ENCODE assay signal across 22 mouse cellular contexts in genomic region chr3:144546490-144546889, GRCm38 (mm10). TPM values are rescaled to one million over a fixed set of nuclear protein-coding genes. Genes with fewer than 3 reads are reported as not detected.
DNase-seq lines count a peak whose midpoint lies in the region; ATAC-seq and TF ChIP-seq lines count a peak whose summit lies in the region.
"Had no signal": no experiment of that assay in that cellular context is flagged by ENCODE, and none has a peak within 500 bp of the region (broad histone marks: within the 10 kb centered on the region; RNA-seq: fewer than 3 reads in every experiment).

No protein-coding gene starts in this region.

- H3K27ac ChIP-seq in neural tube, embryonic 13.5 days (replicated peaks) = 0 out of 2 replicates have a peak overlapping the region, but pooled peaks have one; percentile 52
- H3K27ac ChIP-seq in neural tube, embryonic 15.5 days (replicated peaks) = no peak overlapping the region
- H3K27ac ChIP-seq in forebrain, embryonic 14.5 days (ENCODE audit: low read depth, low read length) = peak overlapping the region; percentile 75; the same call in 1 of the 2 replicates
- H3K27ac ChIP-seq in liver, postnatal 0 days (ENCODE audit: low read depth) = no peak overlapping the region
- H3K27ac ChIP-seq in heart, embryonic 12.5 days (ENCODE audit: poor library complexity, severe bottlenecking) = no peak overlapping the region
- H3K27ac ChIP-seq: embryonic facial prominence, embryonic 15.5 days; heart, embryonic 15.5 days; hindbrain, embryonic 12.5 days; kidney, postnatal 0 days; liver, embryonic 13.5 days; neural tube, embryonic 12.5 days had no signal

- no peak overlapping the region for H3K4me3 ChIP-seq in neural tube, embryonic 13.5 days
- no peak overlapping the region for H3K4me3 ChIP-seq in neural tube, embryonic 15.5 days (replicated peaks)
- no peak overlapping the region for H3K4me3 ChIP-seq in forebrain, embryonic 14.5 days (ENCODE audit: low read depth, low read length)
- no peak overlapping the region for H3K4me3 ChIP-seq in liver, postnatal 0 days (ENCODE audit: low read depth, low read length)
- no peak overlapping the region for H3K4me3 ChIP-seq in heart, embryonic 12.5 days
- H3K4me3 ChIP-seq: embryonic facial prominence, embryonic 15.5 days; heart, embryonic 15.5 days; hindbrain, embryonic 12.5 days; liver, embryonic 13.5 days; neural tube, embryonic 12.5 days had no signal

- no peak for TF ChIP-seq EP300 in liver, postnatal 0 days (IDR thresholded peaks at IDR 0.05; ENCODE audit: low read depth)

- no peak for DNase-seq in frontal cortex, postnatal 14 days (ENCODE audit: low spot score in 2 of 2)
- peak; percentile 59 for DNase-seq in forebrain, embryonic 14.5 days (ENCODE audit: low spot score)
- DNase-seq in liver, postnatal 0 days = no peak
- DNase-seq: adrenal gland, postnatal 10 days; cerebellum, adult 2 months; embryo, embryonic 11 days; kidney, adult 11 months; liver, embryonic 13.5 days; right cerebral cortex, postnatal 14 days; thymus, postnatal 4 days had no signal

- 38% methylated on average over 4 of the region's 4 CpGs for WGBS in neural tube, embryonic 13.5 days
- 33% methylated on average over 4 of the region's 4 CpGs for WGBS in neural tube, embryonic 15.5 days
- 12% methylated on average over 4 of the region's 4 CpGs for WGBS in forebrain, embryonic 14.5 days
- WGBS in liver, postnatal 0 days (ENCODE audit: insufficient replicate concordance) = 21% methylated on average over 4 of the region's 4 CpGs
- 51% methylated on average over 4 of the region's 4 CpGs for WGBS in heart, embryonic 12.5 days

- TF ChIP-seq CTCF in liver, postnatal 0 days (IDR thresholded peaks at IDR 0.05; ENCODE audit: low read depth) = no peak

- no peaks in the 10 kb centered on the region for H3K27me3 ChIP-seq in neural tube, embryonic 13.5 days
- H3K27me3 ChIP-seq in neural tube, embryonic 15.5 days (replicated peaks) = no peaks in the 10 kb centered on the region
- no peaks in the 10 kb centered on the region for H3K27me3 ChIP-seq in forebrain, embryonic 14.5 days (replicated peaks; ENCODE audit: control insufficient read depth, insufficient read depth, low read length)
- H3K27me3 ChIP-seq in liver, postnatal 0 days (ENCODE audit: insufficient read depth, low read length) = no peaks in the 10 kb centered on the region
- no peaks in the 10 kb centered on the region for H3K27me3 ChIP-seq in heart, embryonic 12.5 days (replicated peaks)
- H3K27me3 ChIP-seq: CH12.LX; embryonic facial prominence, embryonic 15.5 days; heart, embryonic 15.5 days; hindbrain, embryonic 12.5 days; liver, embryonic 13.5 days; neural tube, embryonic 12.5 days had no signal

- H3K9me3 ChIP-seq in neural tube, embryonic 13.5 days = no peaks in the 10 kb centered on the region
- no peaks in the 10 kb centered on the region for H3K9me3 ChIP-seq in neural tube, embryonic 15.5 days (replicated peaks)
- no peaks in the 10 kb centered on the region for H3K9me3 ChIP-seq in forebrain, embryonic 14.5 days (replicated peaks; ENCODE audit: control insufficient read depth, low read length)
- no peaks in the 10 kb centered on the region for H3K9me3 ChIP-seq in liver, postnatal 0 days (ENCODE audit: low read length)
- H3K9me3 ChIP-seq in heart, embryonic 12.5 days (replicated peaks) = no peaks in the 10 kb centered on the region
- H3K9me3 ChIP-seq: embryonic facial prominence, embryonic 15.5 days; heart, embryonic 15.5 days; hindbrain, embryonic 12.5 days; liver, embryonic 13.5 days; neural tube, embryonic 12.5 days had no signal

- H3K9ac ChIP-seq in neural tube, embryonic 13.5 days = no peak overlapping the region
- no peak overlapping the region for H3K9ac ChIP-seq in neural tube, embryonic 15.5 days (replicated peaks)
- H3K9ac ChIP-seq in forebrain, embryonic 14.5 days (ENCODE audit: low read length) = no peak overlapping the region
- no peak overlapping the region for H3K9ac ChIP-seq in liver, postnatal 0 days (replicated peaks)
- H3K9ac ChIP-seq in heart, embryonic 12.5 days = no peak overlapping the region
- H3K9ac ChIP-seq: embryonic facial prominence, embryonic 15.5 days; heart, embryonic 15.5 days; hindbrain, embryonic 12.5 days; liver, embryonic 13.5 days; neural tube, embryonic 12.5 days had no signal

- ATAC-seq in frontal cortex, adult (ENCODE audit: low TSS enrichment) = peak; percentile 38; the same call in 1 of the 2 replicates
- ATAC-seq in neural tube, embryonic 13.5 days (ENCODE audit: low read depth) = no peak
- ATAC-seq in neural tube, embryonic 15.5 days (ENCODE audit: low FRiP score) = no peak
- ATAC-seq in forebrain, embryonic 14.5 days = peak; percentile 52
- ATAC-seq in megakaryocyte-erythroid progenitor cell, adult 5-6 weeks (replicated peaks; ENCODE audit: low FRiP score, low TSS enrichment, poor library complexity, severe bottlenecking) = peak; percentile 67
- no peak for ATAC-seq in liver, postnatal 0 days
- ATAC-seq in heart, embryonic 12.5 days (ENCODE audit: insufficient number of reproducible peaks, low FRiP score) = no peak
- ATAC-seq: lung, postnatal 0 days had no signal

- H3K4me1 ChIP-seq in neural tube, embryonic 13.5 days (replicated peaks) = peaks cover 29% of the 10 kb centered on the region
- H3K4me1 ChIP-seq in neural tube, embryonic 15.5 days = peaks cover 29% of the 10 kb centered on the region
- H3K4me1 ChIP-seq in forebrain, embryonic 14.5 days (ENCODE audit: control insufficient read depth, insufficient read depth, low read length) = peaks cover 28% of the 10 kb centered on the region
- H3K4me1 ChIP-seq in liver, postnatal 0 days (ENCODE audit: insufficient read depth) = no peaks in the 10 kb centered on the region
- H3K4me1 ChIP-seq in heart, embryonic 12.5 days (replicated peaks) = peaks cover 26% of the 10 kb centered on the region

- H3K36me3 ChIP-seq in neural tube, embryonic 13.5 days = no peaks in the 10 kb centered on the region
- H3K36me3 ChIP-seq in neural tube, embryonic 15.5 days = no peaks in the 10 kb centered on the region
- no peaks in the 10 kb centered on the region for H3K36me3 ChIP-seq in forebrain, embryonic 14.5 days (ENCODE audit: control insufficient read depth, insufficient read depth, low read length)
- no peaks in the 10 kb centered on the region for H3K36me3 ChIP-seq in liver, postnatal 0 days (replicated peaks; ENCODE audit: insufficient read depth, low read length)
- no peaks in the 10 kb centered on the region for H3K36me3 ChIP-seq in heart, embryonic 12.5 days
- H3K36me3 ChIP-seq: embryonic facial prominence, embryonic 15.5 days; heart, embryonic 15.5 days; hindbrain, embryonic 12.5 days; liver, embryonic 13.5 days; neural tube, embryonic 12.5 days had no signal

- no peak overlapping the region for H3K4me2 ChIP-seq in neural tube, embryonic 13.5 days
- H3K4me2 ChIP-seq in neural tube, embryonic 15.5 days = no peak overlapping the region
- H3K4me2 ChIP-seq in forebrain, embryonic 14.5 days (ENCODE audit: low read length) = peak overlapping the region; percentile 24; the same call in 1 of the 2 replicates
- no peak overlapping the region for H3K4me2 ChIP-seq in liver, postnatal 0 days (ENCODE audit: low read depth, low read length)
- no peak overlapping the region for H3K4me2 ChIP-seq in heart, embryonic 12.5 days
- H3K4me2 ChIP-seq: embryonic facial prominence, embryonic 15.5 days; heart, embryonic 15.5 days; hindbrain, embryonic 12.5 days; liver, embryonic 13.5 days; neural tube, embryonic 12.5 days had no signal

RNA-seq across cellular contexts. Expression of gene Hs2st1, which starts 23.5 kb away (rescaled TPM):
- 15.6 and 17.9 TPM in 2 replicates for polyA plus RNA-seq in neural tube, embryonic 13.5 days (2015; fragmentation: Nextera tagmentation; extraction: Ambion mirVana)
- 13.6 and 14.4 TPM in 2 replicates for polyA plus RNA-seq in neural tube, embryonic 15.5 days (2015; fragmentation: Nextera tagmentation; extraction: Ambion mirVana)
- 18.3 and 18.6 TPM in 2 replicates for polyA plus RNA-seq in forebrain, embryonic 14.5 days (2014; fragmentation: Nextera tagmentation; extraction: Ambion mirVana)
- total RNA-seq in megakaryocyte-erythroid progenitor cell, adult 5-6 weeks (2014; fragmentation: Nextera tagmentation) = 11.6 and 14.2 TPM in 2 replicates
- 9.9 and 11.4 TPM in 2 replicates for total RNA-seq in megakaryocyte-erythroid progenitor cell, adult 5-6 weeks (2017)
- polyA plus RNA-seq in liver, postnatal 0 days (2015; fragmentation: Nextera tagmentation; extraction: Ambion mirVana) = 1.5 and 1.9 TPM in 2 replicates
- polyA plus RNA-seq in heart, embryonic 12.5 days (2016; fragmentation: Nextera tagmentation; extraction: Ambion mirVana) = 11.6 and 11.7 TPM in 2 replicates

RNA-seq across cellular contexts. Expression of gene Selenof, which starts 23.6 kb away (rescaled TPM):
- polyA plus RNA-seq in neural tube, embryonic 13.5 days (2015; fragmentation: Nextera tagmentation; extraction: Ambion mirVana) = 595 and 628 TPM in 2 replicates
- 598 and 611 TPM in 2 replicates for polyA plus RNA-seq in neural tube, embryonic 15.5 days (2015; fragmentation: Nextera tagmentation; extraction: Ambion mirVana)
- 518 and 577 TPM in 2 replicates for polyA plus RNA-seq in forebrain, embryonic 14.5 days (2014; fragmentation: Nextera tagmentation; extraction: Ambion mirVana)
- total RNA-seq in megakaryocyte-erythroid progenitor cell, adult 5-6 weeks (2014; fragmentation: Nextera tagmentation) = 228 and 242 TPM in 2 replicates
- total RNA-seq in megakaryocyte-erythroid progenitor cell, adult 5-6 weeks (2017) = 570 and 661 TPM in 2 replicates
- polyA plus RNA-seq in liver, postnatal 0 days (2015; fragmentation: Nextera tagmentation; extraction: Ambion mirVana) = 271 and 284 TPM in 2 replicates
- polyA plus RNA-seq in heart, embryonic 12.5 days (2016; fragmentation: Nextera tagmentation; extraction: Ambion mirVana) = 405 and 413 TPM in 2 replicates

Comparison
In these comparisons a context has a peak if more than half of its experiments do, and no peak if none do; other contexts are left out.
1. H3K27ac ChIP-seq: peak in neural tube, embryonic 13.5 days (single experiment) and forebrain, embryonic 14.5 days (single experiment); none in neural tube, embryonic 15.5 days (single experiment), liver, postnatal 0 days (single experiment) and heart, embryonic 12.5 days (single experiment).
2. ATAC-seq: peak in frontal cortex, adult (single experiment), forebrain, embryonic 14.5 days (single experiment) and megakaryocyte-erythroid progenitor cell, adult 5-6 weeks (single experiment); none in neural tube, embryonic 13.5 days (single experiment), neural tube, embryonic 15.5 days (single experiment), liver, postnatal 0 days (single experiment) and heart, embryonic 12.5 days (single experiment).